Mouse (Mus musculus): ENCODE results near the gene Vgf. TPM values are rescaled to one million over a fixed set of nuclear protein-coding genes. Genes with fewer than 3 reads are reported as not detected.

The Vgf gene
- polyA plus RNA-seq, 1 experiment: not detected

- no peak overlapping the region for H3K27ac ChIP-seq (ENCODE audit: insufficient read depth, low read length)
- H3K4me1 ChIP-seq (ENCODE audit: control insufficient read depth, insufficient read depth, insufficient read length): peaks cover 4% of the 10 kb centered on the region; the same call in 1 of the 2 replicates
- no peaks in the 10 kb centered on the region for H3K27me3 ChIP-seq (ENCODE audit: control insufficient read depth, insufficient read depth, low read length)
- H3K4me3 ChIP-seq (ENCODE audit: extremely low read depth, insufficient read depth, insufficient read length): no peak overlapping the region
- WGBS: 68% methylated on average over 6 of the region's 6 CpGs
- no peak for DNase-seq (ENCODE audit: low read depth in 1 of 2, low spot score in 2 of 2)
- no peaks in the 10 kb centered on the region for H3K36me3 ChIP-seq (ENCODE audit: control insufficient read depth, insufficient read depth, low read length)
- no peak for TF ChIP-seq CTCF (IDR thresholded peaks at IDR 0.05; ENCODE audit: extremely low read depth, insufficient read depth, insufficient read length, insufficient replicate concordance)
- no peak for TF ChIP-seq POLR2A (IDR thresholded peaks at IDR 0.05; ENCODE audit: low read depth, low read length)
These were observed 49.5 kb downstream of the Vgf start for GRCm38 (mm10) chr5:137075726-137076125.

GRCm38 (mm10) chr5:137076191-137076930, 50.2 kb downstream of the Vgf start:
- 32% methylated on average over 12 of the region's 12 CpGs for WGBS
- H3K27me3 ChIP-seq (ENCODE audit: control insufficient read depth, insufficient read depth, low read length): no peaks in the 10 kb centered on the region
- peaks cover 4% of the 10 kb centered on the region; the same call in 1 of the 2 replicates for H3K4me1 ChIP-seq (ENCODE audit: control insufficient read depth, insufficient read depth, insufficient read length)
- no peak overlapping the region for H3K4me3 ChIP-seq (ENCODE audit: extremely low read depth, insufficient read depth, insufficient read length)
- peak in 1 of 2 experiments; percentile 22 for DNase-seq (ENCODE audit: low read depth in 1 of 2, low spot score in 2 of 2)
- H3K27ac ChIP-seq (ENCODE audit: insufficient read depth, low read length): no peak overlapping the region
- H3K36me3 ChIP-seq (ENCODE audit: control insufficient read depth, insufficient read depth, low read length): no peaks in the 10 kb centered on the region
- TF ChIP-seq POLR2A (IDR thresholded peaks at IDR 0.05; ENCODE audit: low read depth, low read length) (no peak), CTCF (IDR thresholded peaks at IDR 0.05; ENCODE audit: extremely low read depth, insufficient read depth, insufficient read length, insufficient replicate concordance) (no peak)

- no peak for TF ChIP-seq CTCF (IDR thresholded peaks at IDR 0.05; ENCODE audit: extremely low read depth, insufficient read depth, insufficient read length, insufficient replicate concordance)
- TF ChIP-seq POLR2A (IDR thresholded peaks at IDR 0.05; ENCODE audit: low read depth, low read length): no peak
- 90% methylated on average over 7 of the region's 7 CpGs for WGBS
- no peak overlapping the region for H3K27ac ChIP-seq (ENCODE audit: insufficient read depth, low read length)
These were observed 51.0 kb downstream of the Vgf start for GRCm38 (mm10) chr5:137077187-137077586.

DNA sequence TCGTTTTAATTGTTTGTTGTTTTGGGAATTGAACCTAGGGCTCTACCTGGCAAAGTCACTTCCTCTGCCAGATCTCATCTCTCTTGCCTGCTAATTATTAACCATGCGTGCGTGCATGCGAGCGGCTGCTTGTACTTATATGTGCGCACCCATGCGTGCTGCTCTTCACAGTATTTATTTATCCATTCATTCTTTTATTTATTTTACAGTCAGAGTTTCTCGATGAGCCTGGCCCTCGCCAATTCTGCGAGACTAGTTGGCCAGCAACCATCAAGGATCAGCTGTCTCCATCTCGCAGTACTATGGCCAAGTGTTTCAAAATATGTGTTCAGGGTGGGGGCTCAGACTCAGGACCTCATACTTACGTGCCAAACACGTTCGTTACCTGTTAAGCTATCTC, 51.8 kb downstream of the Vgf start:
- Histone ChIP-seq H3K4me1 (ENCODE audit: control insufficient read depth, insufficient read depth, insufficient read length) (peaks cover 4% of the 10 kb centered on the region; the same call in 1 of the 2 replicates), H3K27me3 (ENCODE audit: control insufficient read depth, insufficient read depth, low read length) (no peaks in the 10 kb centered on the region), H3K27ac (ENCODE audit: insufficient read depth, low read length) (no peak overlapping the region), H3K4me3 (ENCODE audit: extremely low read depth, insufficient read depth, insufficient read length) (no peak overlapping the region), H3K36me3 (ENCODE audit: control insufficient read depth, insufficient read depth, low read length) (no peaks in the 10 kb centered on the region)
- WGBS: 89% methylated on average over 14 of the region's 14 CpGs
- DNase-seq (ENCODE audit: low read depth in 1 of 2, low spot score in 2 of 2): no peak
- no peak for TF ChIP-seq CTCF (IDR thresholded peaks at IDR 0.05; ENCODE audit: extremely low read depth, insufficient read depth, insufficient read length, insufficient replicate concordance)

More at GRCm38 (mm10) chr5:137077187-137077586, 51.0 kb downstream of the Vgf start:
- peaks cover 4% of the 10 kb centered on the region; the same call in 1 of the 2 replicates for H3K4me1 ChIP-seq (ENCODE audit: control insufficient read depth, insufficient read depth, insufficient read length)
- no peaks in the 10 kb centered on the region for H3K36me3 ChIP-seq (ENCODE audit: control insufficient read depth, insufficient read depth, low read length)
- H3K27me3 ChIP-seq (ENCODE audit: control insufficient read depth, insufficient read depth, low read length): no peaks in the 10 kb centered on the region
- no peak overlapping the region for H3K4me3 ChIP-seq (ENCODE audit: extremely low read depth, insufficient read depth, insufficient read length)
- DNase-seq (ENCODE audit: low read depth in 1 of 2, low spot score in 2 of 2): no peak

DNA sequence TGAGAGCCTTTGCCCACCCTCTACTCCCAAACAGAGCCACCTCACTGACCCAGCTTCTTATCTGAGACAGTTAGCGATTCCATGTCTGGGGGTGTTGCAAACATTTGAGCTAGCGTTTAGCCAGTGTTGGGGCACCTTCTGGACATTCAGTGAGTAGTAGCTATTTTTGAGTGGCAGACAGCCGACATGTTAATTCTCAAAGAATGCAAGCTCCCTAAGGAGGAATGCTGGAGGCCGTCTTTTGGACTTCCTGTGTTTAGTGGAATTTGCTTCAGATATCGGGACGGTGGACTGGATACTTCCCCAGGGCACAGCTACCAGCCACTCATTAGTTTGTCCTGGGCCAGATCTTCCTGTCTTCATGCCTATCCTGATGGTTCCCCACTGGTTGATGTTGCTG, 52.4 kb downstream of the Vgf start:
- no peak for DNase-seq (ENCODE audit: low read depth in 1 of 2, low spot score in 2 of 2)
- no peaks in the 10 kb centered on the region for H3K36me3 ChIP-seq (ENCODE audit: control insufficient read depth, insufficient read depth, low read length)
- no peak overlapping the region for H3K4me3 ChIP-seq (ENCODE audit: extremely low read depth, insufficient read depth, insufficient read length)
- peaks cover 4% of the 10 kb centered on the region; the same call in 1 of the 2 replicates for H3K4me1 ChIP-seq (ENCODE audit: control insufficient read depth, insufficient read depth, insufficient read length)
- TF ChIP-seq POLR2A (IDR thresholded peaks at IDR 0.05; ENCODE audit: low read depth, low read length) (no peak), CTCF (IDR thresholded peaks at IDR 0.05; ENCODE audit: extremely low read depth, insufficient read depth, insufficient read length, insufficient replicate concordance) (no peak)
- WGBS: 79% methylated on average over 6 of the region's 6 CpGs
- H3K27me3 ChIP-seq (ENCODE audit: control insufficient read depth, insufficient read depth, low read length): no peaks in the 10 kb centered on the region
- H3K27ac ChIP-seq (ENCODE audit: insufficient read depth, low read length): no peak overlapping the region

- WGBS: 42% methylated on average over 5 of the region's 5 CpGs
These were observed 53.7 kb downstream of the Vgf start for GRCm38 (mm10) chr5:137079849-137080248.

More at GRCm38 (mm10) chr5:137079849-137080248, 53.7 kb downstream of the Vgf start:
- no peaks in the 10 kb centered on the region for H3K27me3 ChIP-seq (ENCODE audit: control insufficient read depth, insufficient read depth, low read length)
- DNase-seq (ENCODE audit: low read depth in 1 of 2, low spot score in 2 of 2): no peak
- H3K4me3 ChIP-seq (ENCODE audit: extremely low read depth, insufficient read depth, insufficient read length): no peak overlapping the region
- TF ChIP-seq CTCF (IDR thresholded peaks at IDR 0.05; ENCODE audit: extremely low read depth, insufficient read depth, insufficient read length, insufficient replicate concordance) (no peak), POLR2A (IDR thresholded peaks at IDR 0.05; ENCODE audit: low read depth, low read length) (no peak)
- H3K4me1 ChIP-seq (ENCODE audit: control insufficient read depth, insufficient read depth, insufficient read length): peaks cover 4% of the 10 kb centered on the region; the same call in 1 of the 2 replicates
- H3K27ac ChIP-seq (ENCODE audit: insufficient read depth, low read length): no peak overlapping the region
- H3K36me3 ChIP-seq (ENCODE audit: control insufficient read depth, insufficient read depth, low read length): no peaks in the 10 kb centered on the region

Other genes with a start within 250 kb of the Vgf start
- gene Col26a1, start 143.2 kb upstream of the Vgf start, polyA plus RNA-seq (2012; rRNA removed): 0.87 and 0.98 TPM in 2 replicates
- 6.3 and 8.3 TPM in 2 replicates for gene Ift22, start 118.2 kb upstream of the Vgf start, polyA plus RNA-seq (2012; rRNA removed)
- gene Fis1, start 73.1 kb upstream of the Vgf start, polyA plus RNA-seq (2012; rRNA removed): 130 and 172 TPM in 2 replicates
- 2.6 and 3.4 TPM in 2 replicates for gene Cldn15, start 59.8 kb upstream of the Vgf start, polyA plus RNA-seq (2012; rRNA removed)
- gene Plod3, start 39.4 kb upstream of the Vgf start, polyA plus RNA-seq (2012; rRNA removed): 37.2 and 41.6 TPM in 2 replicates
- gene Znhit1, start 38.4 kb upstream of the Vgf start, polyA plus RNA-seq (2012; rRNA removed): 32.4 and 41.5 TPM in 2 replicates
- 15.0 and 16.2 TPM in 2 replicates for gene Ap1s1, start 19.7 kb downstream of the Vgf start, polyA plus RNA-seq (2012; rRNA removed)
- gene Serpine1, start 45.9 kb downstream of the Vgf start, polyA plus RNA-seq (2012; rRNA removed): 1.6 and 2.1 TPM in 2 replicates
- gene Trim56, start 89.8 kb downstream of the Vgf start, polyA plus RNA-seq (2012; rRNA removed): 26.6 and 28.6 TPM in 2 replicates
- gene Muc3, start 122.9 kb downstream of the Vgf start, polyA plus RNA-seq (2012; rRNA removed): 0.07 TPM in 1 of 2 replicates, not detected in the other
- gene Muc3a, start 186.0 kb downstream of the Vgf start, polyA plus RNA-seq (2012; rRNA removed): 2.6 and 4.0 TPM in 2 replicates

All from spleen, adult 2 months (tissue).